Mouse (Mus musculus) intestine, postnatal 0 days (tissue): ENCODE data around the gene 0610037L13Rik. TPM values are rescaled to one million over a fixed set of nuclear protein-coding genes. Genes with fewer than 3 reads are reported as not detected.

Source experiments
- ATAC-seq: fragments of 200-750 bp; cut with Nextera tagmentation; 2 replicates; pipeline ENCODE4 v1.8.0; 2017; ENCODE audit warnings: mild to moderate bottlenecking, moderate TSS enrichment, moderate library complexity
- H3K27ac ChIP-seq: fragments of 300-500 bp; sonication (generic); 2 replicates; pipeline ENCODE4 v1.5.1; 2014; ENCODE audit warnings: mild to moderate bottlenecking, low read depth, low read length, moderate library complexity
- H3K27me3 ChIP-seq: fragments of 300-500 bp; sonication (generic); replicated peaks from 2 replicates; pipeline ENCODE4 v1.6.1; 2014; ENCODE audit warnings: low read length, mixed read lengths; ENCODE audit not compliant: control insufficient read depth, insufficient read depth
- H3K36me3 ChIP-seq: fragments of 300-500 bp; sonication (generic); 2 replicates; pipeline ENCODE4 v1.6.1; 2014; ENCODE audit warnings: mild to moderate bottlenecking, moderate library complexity; ENCODE audit not compliant: control insufficient read depth, insufficient read depth
- H3K4me1 ChIP-seq: fragments of 300-500 bp; sonication (generic); replicated peaks from 2 replicates; pipeline ENCODE4 v1.6.1; 2014; ENCODE audit warnings: antibody characterized with exemption, low read length, mixed read lengths; ENCODE audit not compliant: control insufficient read depth, insufficient read depth
- H3K4me2 ChIP-seq: fragments of 300-500 bp; sonication (generic); replicated peaks from 2 replicates; pipeline ENCODE4 v1.6.1; 2014; ENCODE audit warnings: low read depth, mild to moderate bottlenecking, moderate library complexity
- H3K4me3 ChIP-seq: fragments of 300-500 bp; sonication (generic); 2 replicates; pipeline ENCODE4 v1.5.1; 2014; ENCODE audit warnings: low read depth, low read length
- H3K9ac ChIP-seq: fragments of 300-500 bp; sonication (generic); 2 replicates; pipeline ENCODE4 v1.6.1; 2014; ENCODE audit warnings: mild to moderate bottlenecking, low read depth, low read length
- H3K9me3 ChIP-seq: fragments of 300-500 bp; sonication (generic); 2 replicates; pipeline ENCODE4 v1.6.1; 2016; ENCODE audit warnings: mixed run types; ENCODE audit not compliant: control insufficient read depth
- CTCF ChIP-seq: sonication (generic); IDR thresholded peaks from 2 replicates; pipeline ENCODE4 v1.5.1; 2016; ENCODE audit warnings: low read depth, mild to moderate bottlenecking, control low read depth, antibody characterized with exemption, moderate library complexity
- WGBS: fragments of 180-500 bp; shearing (Covaris S2); extraction: QIAGEN DNeasy Blood & Tissue Kit; methylation state at CpG from one replicate; pipeline ENCODE4 v1.1.7; 2014; 5-methylcytosine and 5-hydroxymethylcytosine counted together
- polyA plus RNA-seq: library from polyadenylated mRNA; unstranded; fragments of >200 nt; fragmentation: Nextera tagmentation; extraction: Ambion mirVana; gene quantifications from 2 replicates; pipeline ENCODE4 v1.2.1, GENCODE M21; 2015

The 0610037L13Rik gene
- polyA plus RNA-seq, 1 experiment from 2014 or later, result 76.2 TPM

DNA sequence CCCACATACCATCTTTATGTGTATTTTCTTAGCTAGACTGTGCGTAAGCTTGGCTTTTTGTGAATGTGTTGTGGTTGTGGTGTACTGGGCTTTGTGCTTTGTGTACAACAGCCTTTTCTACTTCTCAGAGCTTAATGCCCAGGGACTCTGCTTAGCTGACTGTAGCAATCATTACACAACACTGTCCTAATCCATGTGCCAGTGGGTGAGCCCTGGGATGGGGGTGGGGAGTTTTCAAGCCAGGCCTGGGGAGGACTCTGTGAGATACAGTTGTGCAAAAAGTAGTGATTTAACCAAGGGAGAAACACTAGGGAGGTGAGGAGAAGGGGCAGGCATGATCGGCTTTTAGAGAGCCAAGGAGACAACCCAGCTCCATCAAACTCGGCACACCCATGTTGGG lies 10.6 kb downstream of the 0610037L13Rik start:
- Histone ChIP-seq H3K27ac (peak overlapping the region; percentile 21; the same call in 1 of the 2 replicates), H3K4me3 (no peak overlapping the region), H3K9me3 (no peaks in the 10 kb centered on the region), H3K9ac (no peak overlapping the region), H3K4me1 (no peaks in the 10 kb centered on the region), H3K36me3 (peaks cover 71% of the 10 kb centered on the region), H3K27me3 (no peaks in the 10 kb centered on the region), H3K4me2 (no peak overlapping the region)
- WGBS, result 85% methylated on average over 3 of the region's 3 CpGs
- TF ChIP-seq CTCF, result no peak
- no peak for ATAC-seq

GRCm38 (mm10) chr4:107904252-107904651 lies 14.6 kb downstream of the 0610037L13Rik start:
- H3K4me3 ChIP-seq, result no peak overlapping the region
- no peaks in the 10 kb centered on the region for H3K4me1 ChIP-seq
- peaks cover 80% of the 10 kb centered on the region for H3K36me3 ChIP-seq
- H3K4me2 ChIP-seq, result no peak overlapping the region
- TF ChIP-seq CTCF, result no peak
- H3K9ac ChIP-seq, result no peak overlapping the region
- 93% methylated on average over 10 of the region's 10 CpGs for WGBS
- ATAC-seq, result no peak
- H3K27me3 ChIP-seq, result no peaks in the 10 kb centered on the region
- no peaks in the 10 kb centered on the region for H3K9me3 ChIP-seq
- H3K27ac ChIP-seq, result no peak overlapping the region

DNA sequence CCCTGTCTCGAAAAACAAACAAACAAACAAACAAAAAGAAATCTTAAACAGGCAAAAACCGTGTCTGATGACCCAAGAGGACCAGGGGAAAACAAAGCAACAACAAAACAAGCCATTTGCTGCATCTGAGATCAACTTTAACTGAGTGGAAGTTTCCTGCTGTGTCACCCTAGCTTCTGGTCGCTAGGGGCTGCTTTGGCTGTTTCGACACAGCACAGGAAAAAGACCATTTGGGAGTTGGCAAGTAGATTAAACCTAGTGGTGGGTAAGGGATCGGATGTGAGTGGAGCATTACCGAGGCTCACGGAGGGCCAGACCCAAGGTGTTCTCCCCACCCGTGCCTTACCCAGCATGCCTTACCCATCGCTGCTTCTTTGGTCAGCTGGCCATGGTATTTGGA lies 16.9 kb downstream of the 0610037L13Rik start:
- TF ChIP-seq CTCF, result no peak
- Histone ChIP-seq H3K27ac (no peak overlapping the region), H3K9ac (no peak overlapping the region), H3K9me3 (no peaks in the 10 kb centered on the region), H3K4me1 (no peaks in the 10 kb centered on the region), H3K4me3 (no peak overlapping the region), H3K27me3 (no peaks in the 10 kb centered on the region), H3K4me2 (no peak overlapping the region), H3K36me3 (peaks cover 86% of the 10 kb centered on the region)
- 95% methylated on average over 9 of the region's 9 CpGs for WGBS
- ATAC-seq, result no peak

DNA sequence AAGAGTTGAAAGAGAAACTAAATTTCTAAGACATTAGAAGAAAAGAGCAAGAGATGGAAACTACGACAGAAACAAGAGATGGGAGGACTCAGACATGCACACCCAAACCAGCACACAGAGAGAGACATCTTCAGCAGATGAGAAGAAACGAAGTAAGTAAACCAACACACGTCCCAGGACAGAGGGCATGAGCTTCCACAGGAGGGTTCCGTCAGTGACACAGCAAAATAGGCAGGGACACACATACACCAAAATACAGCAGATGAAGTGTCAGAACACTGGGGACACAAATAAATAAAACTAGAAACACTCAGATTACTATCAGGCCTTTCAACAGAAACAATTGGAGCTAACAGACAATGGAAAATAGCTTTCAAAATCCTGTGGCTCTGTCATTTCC lies 20.4 kb downstream of the 0610037L13Rik start:
- no peaks in the 10 kb centered on the region for H3K27me3 ChIP-seq
- no peak for ATAC-seq
- peaks cover 88% of the 10 kb centered on the region for H3K36me3 ChIP-seq
- H3K4me3 ChIP-seq, result no peak overlapping the region
- 89% methylated on average over 4 of the region's 4 CpGs for WGBS
- TF ChIP-seq CTCF, result no peak
- H3K9me3 ChIP-seq, result no peaks in the 10 kb centered on the region
- no peak overlapping the region for H3K27ac ChIP-seq
- H3K4me2 ChIP-seq, result no peak overlapping the region
- H3K4me1 ChIP-seq, result no peaks in the 10 kb centered on the region
- H3K9ac ChIP-seq, result no peak overlapping the region

- Histone ChIP-seq H3K4me3 (no peak overlapping the region), H3K4me1 (peaks cover 8% of the 10 kb centered on the region), H3K27ac (peak overlapping the region; percentile 87), H3K4me2 (peak overlapping the region; percentile 74), H3K36me3 (no peaks in the 10 kb centered on the region; the same call in 1 of the 2 replicates), H3K27me3 (no peaks in the 10 kb centered on the region), H3K9me3 (no peaks in the 10 kb centered on the region), H3K9ac (no peak overlapping the region)
- WGBS, result 37% methylated on average over 2 of the region's 2 CpGs
- no peak for ATAC-seq
- no peak for TF ChIP-seq CTCF
Measured at GRCm38 (mm10) chr4:107920336-107920735, 30.7 kb downstream of the 0610037L13Rik start.

GRCm38 (mm10) chr4:107921152-107921695 lies 31.6 kb downstream of the 0610037L13Rik start:
- Histone ChIP-seq H3K9me3 (no peaks in the 10 kb centered on the region), H3K27me3 (no peaks in the 10 kb centered on the region), H3K36me3 (no peaks in the 10 kb centered on the region; the same call in 1 of the 2 replicates), H3K9ac (0 out of 2 replicates have a peak overlapping the region, but pooled peaks have one; percentile 4), H3K27ac (peak overlapping the region; percentile 87), H3K4me1 (peaks cover 8% of the 10 kb centered on the region), H3K4me2 (peak overlapping the region; percentile 74), H3K4me3 (no peak overlapping the region)
- 20% methylated on average over 8 of the region's 8 CpGs for WGBS
- peak; percentile 66 for ATAC-seq
- TF ChIP-seq CTCF, result no peak
